Mouse (Mus musculus): ENCODE measurements around the gene Rep15. TPM values are rescaled to one million over a fixed set of nuclear protein-coding genes. Genes with fewer than 3 reads are reported as not detected.

The Rep15 gene
- polyA plus RNA-seq, 1 experiment, result 0.90 TPM

GRCm38 (mm10) chr6:147079919-147080318 lies 47.5 kb downstream of the Rep15 start:
- no peak for TF ChIP-seq CEBPB (IDR thresholded peaks at IDR 0.05; ENCODE audit: insufficient read depth, poor library complexity, severe bottlenecking)
- no peak for TF ChIP-seq TCF12 (IDR thresholded peaks at IDR 0.05; ENCODE audit: insufficient read depth, poor library complexity, severe bottlenecking)
- no peak for TF ChIP-seq TCF3 (IDR thresholded peaks at IDR 0.05; ENCODE audit: insufficient read length, low read depth)
- no peak for TF ChIP-seq USF1 (IDR thresholded peaks at IDR 0.05; ENCODE audit: low read depth)
- no peak for TF ChIP-seq POLR2A (IDR thresholded peaks at IDR 0.05; ENCODE audit: insufficient read length, low read depth)
- no peak for TF ChIP-seq MYOG (IDR thresholded peaks at IDR 0.05; ENCODE audit: control insufficient read depth in 1 of 3, insufficient read depth in 1 of 3, insufficient read length in 2 of 3, low read depth in 2 of 3)
- TF ChIP-seq REST (IDR thresholded peaks at IDR 0.05; ENCODE audit: insufficient read depth, insufficient read length), result no peak
- no peak for TF ChIP-seq MYOD1 (IDR thresholded peaks at IDR 0.05; ENCODE audit: control insufficient read depth in 1 of 3, insufficient read length in 2 of 3, low read depth in 2 of 3)
- TF ChIP-seq MAX (IDR thresholded peaks at IDR 0.05; ENCODE audit: low read depth), result no peak
- no peak for TF ChIP-seq E2F4 (IDR thresholded peaks at IDR 0.05; ENCODE audit: insufficient read depth)
- TF ChIP-seq SRF (IDR thresholded peaks at IDR 0.05; ENCODE audit: control insufficient read depth, insufficient read length, low read depth), result no peak
- TF ChIP-seq POLR2AphosphoS2 (IDR thresholded peaks at IDR 0.05; ENCODE audit: insufficient read length, low read depth), result no peak

More at GRCm38 (mm10) chr6:147079919-147080318, 47.5 kb downstream of the Rep15 start:
- H3K4me3 ChIP-seq, result no peak overlapping the region
- H3K27me3 ChIP-seq (ENCODE audit: control insufficient read depth, insufficient read depth, insufficient read length), result no peaks in the 10 kb centered on the region
- H3K4me2 ChIP-seq (ENCODE audit: low read depth), result no peak overlapping the region
- H3K36me3 ChIP-seq (ENCODE audit: control insufficient read depth, insufficient read depth), result no peaks in the 10 kb centered on the region
- H3K79me2 ChIP-seq (ENCODE audit: control insufficient read depth, insufficient read depth), result no peaks in the 10 kb centered on the region
- H3ac ChIP-seq (ENCODE audit: control insufficient read depth, insufficient read length), result no peak overlapping the region

Other genes starting within 250 kb of the Rep15 start
- gene Arntl2, start 236.5 kb upstream of the Rep15 start, polyA plus RNA-seq (2012; fragmentation: generic; extraction: Trizol), result 0.52 TPM
- gene Smco2, start 182.5 kb upstream of the Rep15 start, polyA plus RNA-seq (2012; fragmentation: generic; extraction: Trizol), result not detected
- gene Ppfibp1, start 144.1 kb upstream of the Rep15 start, polyA plus RNA-seq (2012; fragmentation: generic; extraction: Trizol), result 79.3 TPM
- gene 1700034J05Rik, start 78.2 kb upstream of the Rep15 start, polyA plus RNA-seq (2012; fragmentation: generic; extraction: Trizol), result 0.02 TPM
- gene Mrps35, start 10.2 kb downstream of the Rep15 start, polyA plus RNA-seq (2012; fragmentation: generic; extraction: Trizol), result 44.9 TPM
- gene Mansc4, start 54.4 kb downstream of the Rep15 start, polyA plus RNA-seq (2012; fragmentation: generic; extraction: Trizol), result 0.10 TPM
- gene Klhl42, start 58.8 kb downstream of the Rep15 start, polyA plus RNA-seq (2012; fragmentation: generic; extraction: Trizol), result 2.2 TPM
- gene Pthlh, start 231.6 kb downstream of the Rep15 start, polyA plus RNA-seq (2012; fragmentation: generic; extraction: Trizol), result 0.18 TPM

All from myocyte (in vitro differentiated cells).